Mouse (Mus musculus) liver, embryonic 16.5 days (tissue): Measurements from ENCODE around the gene Cdh26. TPM values are rescaled to one million over a fixed set of nuclear protein-coding genes. Genes with fewer than 3 reads are reported as not detected.

Source experiments
- ATAC-seq: fragments of 200-750 bp; cut with Nextera tagmentation; 2 replicates; pipeline ENCODE4 v1.8.0; 2017; ENCODE audit warnings: low read depth, mild to moderate bottlenecking, moderate number of reproducible peaks, moderate library complexity
- H3K27ac ChIP-seq: fragments of 300-500 bp; sonication (generic); 2 replicates; pipeline ENCODE4 v1.5.1; 2014; ENCODE audit warnings: mild to moderate bottlenecking, low read length
- H3K27me3 ChIP-seq: fragments of 300-500 bp; sonication (generic); 2 replicates; pipeline ENCODE4 v1.6.1; 2014; ENCODE audit warnings: low read depth, low read length, mixed read lengths; ENCODE audit not compliant: control insufficient read depth, insufficient read depth
- H3K36me3 ChIP-seq: fragments of 300-500 bp; sonication (generic); 2 replicates; pipeline ENCODE4 v1.6.1; 2014; ENCODE audit warnings: mild to moderate bottlenecking; ENCODE audit not compliant: control insufficient read depth, insufficient read depth
- H3K4me1 ChIP-seq: fragments of 300-500 bp; sonication (generic); 2 replicates; pipeline ENCODE4 v1.6.1; 2014; ENCODE audit warnings: low read depth, low read length, mixed read lengths; ENCODE audit not compliant: control insufficient read depth
- H3K4me2 ChIP-seq: fragments of 300-500 bp; sonication (generic); 2 replicates; pipeline ENCODE4 v1.6.1; 2014; ENCODE audit warnings: low read depth, low read length, mixed read lengths
- H3K4me3 ChIP-seq: fragments of 300-500 bp; sonication (generic); 2 replicates; pipeline ENCODE4 v1.5.1; 2014; ENCODE audit warnings: low read depth, mild to moderate bottlenecking, low read length
- H3K9ac ChIP-seq: fragments of 300-500 bp; sonication (generic); 2 replicates; pipeline ENCODE4 v1.6.1; 2014; ENCODE audit warnings: low read depth, low read length
- H3K9me3 ChIP-seq: fragments of 300-500 bp; sonication (generic); replicated peaks from 2 replicates; pipeline ENCODE4 v1.6.1; 2016; ENCODE audit warnings: low read length; ENCODE audit not compliant: control insufficient read depth
- WGBS: fragments of 180-500 bp; shearing (Covaris S2); extraction: QIAGEN DNeasy Blood & Tissue Kit; methylation state at CpG from one replicate; pipeline ENCODE4 v1.1.7; 2014; ENCODE audit not compliant: insufficient replicate concordance; 5-methylcytosine and 5-hydroxymethylcytosine counted together
- polyA plus RNA-seq: library from polyadenylated mRNA; unstranded; fragments of >200 nt; fragmentation: Nextera tagmentation; extraction: Ambion mirVana; gene quantifications from 2 replicates; pipeline ENCODE4 v1.2.1, GENCODE M21; 2015

Gene Cdh26
- polyA plus RNA-seq, 1 experiment from 2014 or later, result 0.13 TPM

- ATAC-seq, result no peak
- Histone ChIP-seq H3K4me3 (no peak overlapping the region), H3K27ac (no peak overlapping the region), H3K4me1 (no peaks in the 10 kb centered on the region), H3K4me2 (no peak overlapping the region), H3K27me3 (no peaks in the 10 kb centered on the region), H3K9me3 (no peaks in the 10 kb centered on the region), H3K36me3 (no peaks in the 10 kb centered on the region), H3K9ac (no peak overlapping the region)
- 55% methylated on average over 1 of the region's 1 CpGs for WGBS
Observed at GRCm38 (mm10) chr2:178522786-178523185, 92.5 kb downstream of the Cdh26 start.

- WGBS, result 64% methylated on average over 6 of the region's 6 CpGs
- H3K4me3 ChIP-seq, result no peak overlapping the region
- no peak for ATAC-seq
Observed at GRCm38 (mm10) chr2:178526776-178527175, 96.4 kb downstream of the Cdh26 start.

DNA sequence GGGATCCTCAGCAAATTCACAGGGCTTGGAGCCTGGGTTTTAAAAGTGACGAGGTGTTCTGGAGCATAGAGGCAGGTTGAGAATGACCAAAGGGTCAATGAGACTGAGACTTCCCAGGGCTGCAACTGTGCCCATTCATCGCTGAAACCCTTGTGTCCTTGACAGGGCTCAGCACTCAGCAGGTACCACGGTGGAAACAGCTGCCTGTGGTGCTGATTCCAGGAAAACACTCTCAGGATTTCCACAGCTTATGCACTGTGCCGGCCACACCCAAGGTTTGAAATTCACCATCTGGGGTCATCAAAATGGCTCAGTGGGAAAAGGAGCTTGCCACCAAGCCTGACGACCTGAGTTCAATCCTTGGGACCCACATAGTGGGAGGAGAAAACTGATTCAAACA is 100.9 kb downstream of the Cdh26 start:
- H3K4me2 ChIP-seq, result no peak overlapping the region
- no peaks in the 10 kb centered on the region for H3K4me1 ChIP-seq
- H3K9ac ChIP-seq, result no peak overlapping the region
- no peaks in the 10 kb centered on the region for H3K36me3 ChIP-seq
- no peak overlapping the region for H3K4me3 ChIP-seq
- WGBS, result 49% methylated on average over 5 of the region's 5 CpGs
- no peaks in the 10 kb centered on the region for H3K9me3 ChIP-seq
- ATAC-seq, result no peak
- H3K27me3 ChIP-seq, result no peaks in the 10 kb centered on the region
- H3K27ac ChIP-seq, result no peak overlapping the region

More at GRCm38 (mm10) chr2:178526776-178527175, 96.4 kb downstream of the Cdh26 start:
- no peaks in the 10 kb centered on the region for H3K27me3 ChIP-seq
- no peaks in the 10 kb centered on the region for H3K9me3 ChIP-seq
- no peak overlapping the region for H3K4me2 ChIP-seq
- H3K9ac ChIP-seq, result no peak overlapping the region
- H3K4me1 ChIP-seq, result no peaks in the 10 kb centered on the region
- no peak overlapping the region for H3K27ac ChIP-seq
- no peaks in the 10 kb centered on the region for H3K36me3 ChIP-seq

DNA sequence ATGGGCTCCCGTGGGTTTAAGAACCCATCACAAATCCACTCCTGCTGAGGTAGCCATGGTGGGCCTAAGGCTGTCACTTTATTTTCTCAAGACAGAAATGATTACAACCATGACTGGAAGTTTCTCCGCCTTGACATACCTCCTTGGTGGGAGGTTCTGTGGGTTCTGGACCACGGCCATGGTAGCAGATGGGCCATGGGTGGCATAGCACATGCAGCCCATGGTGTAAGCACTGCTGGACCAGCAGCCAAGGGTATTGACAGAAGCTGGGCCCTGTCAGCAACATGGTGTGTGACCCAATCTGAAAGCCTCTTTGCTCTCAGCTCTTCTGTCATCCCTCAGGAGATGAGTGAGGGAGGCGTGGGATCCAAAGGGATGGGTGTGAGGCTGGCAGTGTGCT is 106.2 kb downstream of the Cdh26 start:
- WGBS, result 60% methylated on average over 4 of the region's 4 CpGs
- Histone ChIP-seq H3K27me3 (no peaks in the 10 kb centered on the region), H3K4me2 (no peak overlapping the region), H3K9me3 (no peaks in the 10 kb centered on the region), H3K4me1 (no peaks in the 10 kb centered on the region), H3K27ac (no peak overlapping the region), H3K9ac (no peak overlapping the region), H3K4me3 (no peak overlapping the region), H3K36me3 (no peaks in the 10 kb centered on the region)
- no peak for ATAC-seq

Other genes starting within 250 kb of the Cdh26 start
- gene Sycp2, start 22.8 kb upstream of the Cdh26 start, polyA plus RNA-seq, result 0.02 TPM in 1 of 2 replicates, not detected in the other
- gene Ppp1r3d, start 16.1 kb upstream of the Cdh26 start, polyA plus RNA-seq, result 0.74 and 0.92 TPM in 2 replicates
- gene Fam217b, start 16.0 kb upstream of the Cdh26 start, polyA plus RNA-seq, result 0.50 and 0.89 TPM in 2 replicates